Mouse (Mus musculus): ENCODE measurements around the gene Abca17.

DNA sequence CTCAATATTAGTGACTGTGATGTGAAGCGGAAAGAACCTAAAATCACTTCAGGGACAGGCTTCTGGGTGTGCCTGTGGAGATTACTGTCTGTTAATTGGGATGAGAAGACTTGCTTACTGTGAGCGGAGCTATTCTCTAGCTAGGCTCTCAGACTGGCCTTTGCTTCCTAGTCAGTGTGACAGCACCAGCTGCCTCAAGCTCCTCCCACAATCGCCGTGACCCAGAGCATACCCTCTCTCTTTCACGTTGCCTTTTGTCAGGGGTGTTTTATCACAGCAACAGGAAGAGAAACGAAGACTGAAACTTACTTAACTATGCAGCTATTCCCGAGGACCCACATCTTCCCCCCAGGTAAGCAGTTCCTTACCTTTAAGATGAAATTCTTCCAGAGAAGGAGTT lies 4.0 kb downstream of the Abca17 start:
- TF ChIP-seq CTCF (IDR thresholded peaks at IDR 0.05; ENCODE audit: low read depth) = no peak
- no peak for TF ChIP-seq EP300 (IDR thresholded peaks at IDR 0.05; ENCODE audit: low read depth)

Measured in liver, postnatal 0 days (tissue).